Mouse (Mus musculus): ENCODE results near the gene Dmrtc2. TPM values are rescaled to one million over a fixed set of nuclear protein-coding genes. Genes with fewer than 3 reads are reported as not detected.
"Not testable (repeated sequence)": the region's sequence is repeated elsewhere in the genome, so short reads cannot be mapped to it uniquely, and the experiment has no call there.

Dmrtc2 gene
- total RNA-seq, 1 experiment from 2014 or later, result not detected

GRCm38 (mm10) chr7:24895749-24896148 lies 25.9 kb downstream of the Dmrtc2 start:
- ATAC-seq (ENCODE audit: extremely low read depth, insufficient number of reproducible peaks, low FRiP score, poor library complexity, severe bottlenecking), result not testable (repeated sequence)

- no peak for ATAC-seq (ENCODE audit: extremely low read depth, insufficient number of reproducible peaks, low FRiP score, poor library complexity, severe bottlenecking)
These were observed 26.4 kb downstream of the Dmrtc2 start for GRCm38 (mm10) chr7:24896269-24896668.

GRCm38 (mm10) chr7:24897224-24897623 lies 27.4 kb downstream of the Dmrtc2 start, which contains the start of gene Cd79a:
Cd79a (plus strand) TSS chr7:24897381.
- peak; percentile 88 for ATAC-seq (ENCODE audit: extremely low read depth, insufficient number of reproducible peaks, low FRiP score, poor library complexity, severe bottlenecking)

DNA sequence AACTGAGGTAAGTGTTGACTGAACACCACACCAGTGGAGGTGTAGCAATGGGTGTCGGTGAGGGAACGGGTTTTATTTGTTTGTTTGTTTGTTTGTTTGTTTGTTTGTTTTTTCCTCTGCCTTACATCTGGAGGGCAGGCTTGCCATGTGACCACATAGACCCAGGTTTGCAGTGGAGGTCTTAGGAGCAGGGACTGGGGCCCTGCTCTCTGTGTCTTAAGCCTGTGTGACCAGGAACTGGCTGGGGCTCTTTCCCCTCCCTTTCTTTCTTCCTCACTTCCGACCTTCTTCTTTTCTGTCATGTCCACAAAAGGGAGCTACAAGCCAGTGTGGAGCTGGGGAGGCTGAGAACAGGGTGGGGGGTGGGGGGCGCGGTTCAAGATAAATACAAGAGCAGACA lies 28.1 kb downstream of the Dmrtc2 start:
- ATAC-seq (ENCODE audit: extremely low read depth, insufficient number of reproducible peaks, low FRiP score, poor library complexity, severe bottlenecking), result no peak

DNA sequence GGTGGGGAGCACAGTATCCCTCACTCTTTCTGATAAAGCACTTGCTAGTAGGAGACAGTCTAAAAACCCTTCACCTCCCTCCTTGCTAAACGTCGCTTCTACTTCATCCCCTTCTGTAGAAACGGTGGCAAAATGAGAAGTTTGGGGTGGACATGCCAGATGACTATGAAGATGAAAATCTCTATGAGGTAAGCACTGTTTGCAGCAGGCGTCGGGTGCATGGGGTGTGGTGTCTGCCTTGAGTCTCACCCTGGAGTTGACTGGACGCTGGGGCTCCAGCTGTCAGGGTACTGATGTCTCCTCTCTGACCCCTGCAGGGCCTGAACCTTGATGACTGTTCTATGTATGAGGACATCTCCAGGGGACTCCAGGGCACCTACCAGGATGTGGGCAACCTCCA lies 31.3 kb downstream of the Dmrtc2 start:
- ATAC-seq (ENCODE audit: extremely low read depth, insufficient number of reproducible peaks, low FRiP score, poor library complexity, severe bottlenecking), result no peak

DNA sequence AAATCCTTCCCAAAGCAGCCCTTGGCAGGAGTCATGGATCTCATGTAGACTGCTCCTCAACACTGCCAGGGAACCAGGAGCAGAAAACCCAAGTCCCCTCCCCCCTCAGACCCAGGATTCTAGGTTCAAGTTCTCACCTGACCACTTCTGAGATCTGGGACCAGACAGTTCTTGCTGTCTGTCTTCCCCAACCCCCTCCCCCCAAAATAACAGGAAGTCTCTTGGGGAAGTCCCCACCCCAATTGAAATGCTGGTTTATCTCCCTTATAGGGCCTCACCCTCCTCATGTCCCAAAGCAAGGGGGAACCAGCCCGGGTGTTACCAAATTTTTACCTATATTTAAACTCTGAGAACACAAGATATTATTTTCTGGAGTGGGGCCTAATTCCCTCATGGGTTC lies 32.0 kb downstream of the Dmrtc2 start:
- no peak for ATAC-seq (ENCODE audit: extremely low read depth, insufficient number of reproducible peaks, low FRiP score, poor library complexity, severe bottlenecking)

GRCm38 (mm10) chr7:24902264-24902629 lies 32.4 kb downstream of the Dmrtc2 start:
- no peak for ATAC-seq (ENCODE audit: extremely low read depth, insufficient number of reproducible peaks, low FRiP score, poor library complexity, severe bottlenecking)

DNA sequence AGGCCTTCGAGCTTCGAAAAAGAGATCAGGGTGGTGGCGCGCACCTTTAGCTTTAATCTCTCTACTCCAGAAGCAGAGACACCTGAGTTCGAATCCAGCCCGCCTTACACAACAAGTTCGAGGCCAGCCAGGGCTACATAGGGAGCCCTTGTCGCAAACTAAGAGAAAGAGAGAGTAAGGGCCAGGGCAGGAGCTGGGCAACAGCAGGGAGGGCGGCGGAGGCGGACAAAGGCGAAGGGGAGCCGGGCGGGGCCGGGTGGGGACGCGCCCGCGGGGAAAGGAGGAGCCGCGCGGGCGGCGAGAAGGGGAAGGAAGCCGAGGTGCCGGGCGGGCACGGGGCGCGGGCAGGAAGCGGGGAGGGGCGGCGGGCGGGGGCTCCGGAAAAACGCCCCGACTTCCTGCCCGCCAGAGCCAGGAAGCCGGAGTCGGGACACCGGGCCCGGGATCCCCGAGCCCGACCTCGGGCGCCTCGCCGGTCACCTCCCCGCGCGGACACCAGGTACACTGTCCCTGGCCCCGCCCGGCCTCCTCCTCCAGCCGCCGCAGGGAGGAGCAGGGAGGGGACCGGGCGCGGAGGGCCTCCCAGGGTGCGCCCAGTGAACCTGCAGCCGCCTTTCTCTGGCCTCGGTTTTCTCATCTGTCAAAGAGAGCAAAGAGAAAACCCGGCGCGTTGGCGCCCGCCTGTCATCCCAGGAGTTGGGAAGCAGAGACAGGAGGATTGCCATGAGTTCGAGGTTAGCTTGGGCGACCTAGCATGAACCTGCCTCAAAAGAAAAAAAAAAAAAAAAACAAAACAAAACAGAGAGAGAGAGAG lies 33.0 kb downstream of the Dmrtc2 start, which contains the start of gene Arhgef1:
Gene Arhgef1 (plus strand): TSS at position 283 of the 814 bp plus-strand sequence.
- 0 out of 2 replicates have a peak, but pooled peaks have one; percentile 4 for ATAC-seq (ENCODE audit: extremely low read depth, insufficient number of reproducible peaks, low FRiP score, poor library complexity, severe bottlenecking)

- ATAC-seq (ENCODE audit: extremely low read depth, insufficient number of reproducible peaks, low FRiP score, poor library complexity, severe bottlenecking), result no peak
These were observed 33.6 kb downstream of the Dmrtc2 start for GRCm38 (mm10) chr7:24903444-24903825.

DNA sequence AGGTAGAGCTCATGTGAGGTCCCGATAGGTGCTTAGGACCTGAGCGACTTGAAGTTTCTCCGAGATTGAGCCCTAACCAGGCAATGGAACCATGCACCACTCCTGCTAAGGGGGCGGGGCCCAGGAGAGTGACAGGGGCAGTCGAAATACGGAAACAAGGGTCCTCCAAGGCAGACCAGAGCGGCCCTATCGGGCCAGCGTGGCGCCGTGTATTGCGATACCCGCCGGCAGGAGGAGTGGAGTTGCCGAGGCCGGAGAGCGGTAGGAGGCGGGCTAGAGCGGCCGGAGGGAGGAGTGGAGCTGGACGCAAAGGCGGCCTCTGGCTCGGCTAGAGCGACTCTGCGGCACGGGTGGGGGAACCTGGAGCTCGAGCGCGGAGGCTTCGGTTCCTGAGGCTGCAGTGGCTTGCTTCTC lies 34.2 kb downstream of the Dmrtc2 start:
- ATAC-seq (ENCODE audit: extremely low read depth, insufficient number of reproducible peaks, low FRiP score, poor library complexity, severe bottlenecking), result peak; percentile 77

- peak; percentile 36 for ATAC-seq (ENCODE audit: extremely low read depth, insufficient number of reproducible peaks, low FRiP score, poor library complexity, severe bottlenecking)
These were observed 35.1 kb downstream of the Dmrtc2 start for GRCm38 (mm10) chr7:24904936-24905335.

DNA sequence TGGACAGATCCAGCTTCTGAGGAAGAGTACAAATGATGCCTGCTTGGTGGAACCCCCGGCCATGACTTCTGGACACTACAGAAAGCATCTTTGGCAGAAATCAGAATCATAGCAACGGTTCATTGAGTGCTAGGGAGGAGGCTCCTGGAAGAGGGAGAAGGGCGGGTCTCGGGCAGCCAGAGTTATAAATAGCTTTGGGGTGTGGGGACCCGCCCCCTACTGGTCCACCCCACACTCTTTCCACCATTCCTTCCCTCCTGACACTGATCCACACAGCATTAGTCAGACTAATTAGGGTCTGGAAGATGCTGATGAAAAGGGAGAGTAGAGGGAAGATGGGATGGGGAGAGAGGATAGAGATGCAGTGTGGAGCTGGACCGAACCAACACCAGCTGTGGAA lies 36.7 kb downstream of the Dmrtc2 start:
- no peak for ATAC-seq (ENCODE audit: extremely low read depth, insufficient number of reproducible peaks, low FRiP score, poor library complexity, severe bottlenecking)

DNA sequence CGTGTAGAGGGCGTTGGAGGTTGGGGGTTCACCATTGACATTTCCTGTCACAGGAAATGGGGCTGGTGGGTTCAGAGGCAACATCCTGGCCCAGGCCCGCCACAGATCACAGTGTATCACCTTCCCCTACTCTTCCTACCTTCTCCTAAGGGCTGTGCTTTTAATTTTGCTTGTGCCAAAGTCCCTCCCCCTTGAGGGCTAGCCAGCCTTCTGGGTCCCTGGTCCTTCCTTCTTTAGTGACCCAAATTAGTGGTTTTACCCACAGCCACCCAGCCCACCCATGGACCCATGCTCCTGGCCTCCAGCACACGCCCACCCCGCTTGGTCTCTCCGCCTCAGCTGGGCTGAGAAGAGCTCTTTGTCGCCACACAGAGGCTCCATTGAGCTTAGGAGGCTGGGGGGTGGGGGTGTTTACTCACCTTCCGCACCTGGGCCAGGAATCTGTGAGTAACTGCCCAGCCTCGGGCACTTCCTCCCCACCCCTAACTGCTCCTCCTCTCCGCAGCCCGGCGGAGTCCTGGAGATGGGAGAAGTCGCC lies 37.4 kb downstream of the Dmrtc2 start:
- ATAC-seq (ENCODE audit: extremely low read depth, insufficient number of reproducible peaks, low FRiP score, poor library complexity, severe bottlenecking), result peak; percentile 17; the same call in 1 of the 2 replicates

DNA sequence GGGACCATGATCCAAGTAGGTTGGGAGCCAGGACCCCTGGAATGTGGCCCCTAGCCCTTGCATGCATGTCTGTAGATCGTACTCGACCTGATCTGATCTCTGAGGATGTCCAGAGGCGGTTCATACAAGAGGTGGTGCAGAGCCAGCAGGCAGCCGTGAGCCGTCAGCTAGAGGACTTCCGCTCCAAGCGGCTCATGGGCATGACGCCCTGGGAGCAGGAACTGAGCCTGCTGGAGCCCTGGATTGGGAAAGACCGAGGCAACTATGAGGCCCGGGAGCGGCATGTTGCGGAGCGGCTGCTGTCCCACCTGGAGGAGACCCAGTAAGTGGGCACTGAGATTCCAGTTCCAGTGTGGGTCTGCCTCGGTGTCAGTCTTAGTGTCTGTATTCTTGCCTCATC lies 42.6 kb downstream of the Dmrtc2 start:
- ATAC-seq (ENCODE audit: extremely low read depth, insufficient number of reproducible peaks, low FRiP score, poor library complexity, severe bottlenecking), result no peak

- no peak for ATAC-seq (ENCODE audit: extremely low read depth, insufficient number of reproducible peaks, low FRiP score, poor library complexity, severe bottlenecking)
These were observed 49.0 kb downstream of the Dmrtc2 start for GRCm38 (mm10) chr7:24918763-24919323.

- no peak for ATAC-seq (ENCODE audit: extremely low read depth, insufficient number of reproducible peaks, low FRiP score, poor library complexity, severe bottlenecking)
These were observed 49.9 kb downstream of the Dmrtc2 start for GRCm38 (mm10) chr7:24919728-24920127.
